Mouse (Mus musculus) embryonic facial prominence, embryonic 15.5 days (tissue): ENCODE data around the gene Pitpnm3. TPM values are rescaled to one million over a fixed set of nuclear protein-coding genes. Genes with fewer than 3 reads are reported as not detected.

Experiments used
- ATAC-seq: fragments of 200-750 bp; cut with Nextera tagmentation; 2 replicates; pipeline ENCODE4 v1.8.0; 2017; ENCODE audit warnings: low read depth, moderate TSS enrichment; ENCODE audit not compliant: insufficient number of reproducible peaks, low FRiP score, low TSS enrichment
- H3K27ac ChIP-seq: fragments of 300-500 bp; sonication (generic); replicated peaks from 2 replicates; pipeline ENCODE4 v1.5.1; 2015; ENCODE audit warnings: mild to moderate bottlenecking, inconsistent platforms
- H3K27me3 ChIP-seq: fragments of 300-500 bp; sonication (generic); 2 replicates; pipeline ENCODE4 v1.6.1; 2015; ENCODE audit warnings: inconsistent platforms
- H3K36me3 ChIP-seq: fragments of 300-500 bp; sonication (generic); 2 replicates; pipeline ENCODE4 v1.6.1; 2015; ENCODE audit warnings: mild to moderate bottlenecking, inconsistent platforms
- H3K4me1 ChIP-seq: fragments of 300-500 bp; sonication (generic); 2 replicates; pipeline ENCODE4 v1.6.1; 2015; ENCODE audit warnings: inconsistent platforms
- H3K4me2 ChIP-seq: fragments of 300-500 bp; sonication (generic); replicated peaks from 2 replicates; pipeline ENCODE4 v1.6.1; 2015; ENCODE audit warnings: mild to moderate bottlenecking, inconsistent platforms
- H3K4me3 ChIP-seq: fragments of 300-500 bp; sonication (generic); replicated peaks from 2 replicates; pipeline ENCODE4 v1.5.1; 2015; ENCODE audit warnings: mild to moderate bottlenecking, inconsistent platforms
- H3K9ac ChIP-seq: fragments of 300-500 bp; sonication (generic); 2 replicates; pipeline ENCODE4 v1.6.1; 2015; ENCODE audit warnings: inconsistent platforms
- H3K9me3 ChIP-seq: fragments of 300-500 bp; sonication (generic); replicated peaks from 2 replicates; pipeline ENCODE4 v1.6.1; 2016; ENCODE audit warnings: inconsistent platforms
- WGBS: fragments of 180-500 bp; shearing (Covaris S2); methylation state at CpG from one replicate; pipeline ENCODE4 v1.1.7; 2015; 5-methylcytosine and 5-hydroxymethylcytosine counted together
- polyA plus RNA-seq: library from polyadenylated mRNA; unstranded; fragments of >200 nt; fragmentation: Nextera tagmentation; extraction: Ambion mirVana; gene quantifications from 2 replicates; pipeline ENCODE4 v1.2.1, GENCODE M21; 2015

The Pitpnm3 gene
- polyA plus RNA-seq, 1 experiment from 2014 or later = 2.0 TPM

DNA sequence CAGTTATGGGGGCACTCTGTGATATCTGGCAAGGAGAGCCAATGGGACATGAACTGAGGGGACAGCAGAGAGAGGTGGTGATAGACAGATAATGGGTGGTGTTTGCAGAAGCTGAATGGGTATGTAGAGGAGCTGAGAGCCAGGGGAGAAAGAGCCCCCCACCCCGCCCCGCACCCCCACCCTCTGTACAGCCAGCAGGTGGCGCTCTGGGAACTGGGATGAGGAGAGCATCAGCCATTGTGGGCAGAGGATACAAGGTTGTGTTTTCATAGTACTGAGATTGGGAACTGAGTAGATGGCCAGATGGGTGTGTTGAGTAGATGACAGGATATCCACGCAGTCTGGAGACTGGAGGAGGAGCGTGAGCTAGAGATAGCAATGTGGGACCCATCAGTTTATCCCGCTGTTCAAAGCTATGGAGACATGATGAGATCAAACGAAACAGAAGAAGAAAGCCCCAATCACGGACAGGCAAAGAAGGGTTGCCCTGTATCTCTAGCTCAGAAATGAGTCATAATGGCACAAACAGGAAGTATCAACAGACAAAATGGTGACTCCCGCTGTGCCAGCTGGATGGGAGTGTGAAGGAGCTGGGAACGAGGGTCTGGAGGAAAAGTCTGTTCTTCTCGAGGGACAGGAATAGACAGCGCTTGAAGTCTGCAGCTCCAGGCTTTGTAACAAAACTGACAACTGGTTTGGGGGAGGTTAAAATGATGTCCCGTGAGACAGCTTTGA lies 118.9 kb downstream of the Pitpnm3 start:
- Histone ChIP-seq H3K9me3 (no peaks in the 10 kb centered on the region), H3K4me2 (no peak overlapping the region), H3K4me1 (peaks cover 5% of the 10 kb centered on the region), H3K27me3 (no peaks in the 10 kb centered on the region), H3K36me3 (no peaks in the 10 kb centered on the region), H3K4me3 (no peak overlapping the region), H3K27ac (no peak overlapping the region), H3K9ac (no peak overlapping the region)
- no peak for ATAC-seq
- 76% methylated on average over 13 of the region's 13 CpGs for WGBS

DNA sequence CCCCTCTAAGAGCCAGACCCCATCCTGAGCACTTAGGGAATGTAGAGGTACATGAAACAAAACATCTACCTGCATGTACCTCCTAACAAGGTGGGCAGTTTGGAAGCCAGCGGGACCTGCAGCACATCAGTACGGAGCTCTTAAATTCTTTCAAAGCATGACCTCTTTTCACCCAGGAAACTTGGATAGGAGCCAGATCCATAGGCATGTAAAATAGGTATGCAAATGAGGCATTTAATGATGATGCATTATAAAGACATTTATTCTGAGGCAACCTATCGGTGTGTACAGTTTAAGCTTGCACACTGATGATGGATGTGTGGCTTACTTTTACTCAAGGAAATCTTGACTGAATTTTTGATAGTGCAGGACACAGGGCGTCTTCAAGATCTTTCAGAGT lies 120.9 kb downstream of the Pitpnm3 start:
- Histone ChIP-seq H3K27ac (no peak overlapping the region), H3K27me3 (no peaks in the 10 kb centered on the region), H3K9ac (no peak overlapping the region), H3K4me3 (no peak overlapping the region), H3K4me2 (no peak overlapping the region), H3K4me1 (peaks cover 20% of the 10 kb centered on the region), H3K36me3 (no peaks in the 10 kb centered on the region), H3K9me3 (no peaks in the 10 kb centered on the region)
- 59% methylated on average over 4 of the region's 4 CpGs for WGBS
- no peak for ATAC-seq

DNA sequence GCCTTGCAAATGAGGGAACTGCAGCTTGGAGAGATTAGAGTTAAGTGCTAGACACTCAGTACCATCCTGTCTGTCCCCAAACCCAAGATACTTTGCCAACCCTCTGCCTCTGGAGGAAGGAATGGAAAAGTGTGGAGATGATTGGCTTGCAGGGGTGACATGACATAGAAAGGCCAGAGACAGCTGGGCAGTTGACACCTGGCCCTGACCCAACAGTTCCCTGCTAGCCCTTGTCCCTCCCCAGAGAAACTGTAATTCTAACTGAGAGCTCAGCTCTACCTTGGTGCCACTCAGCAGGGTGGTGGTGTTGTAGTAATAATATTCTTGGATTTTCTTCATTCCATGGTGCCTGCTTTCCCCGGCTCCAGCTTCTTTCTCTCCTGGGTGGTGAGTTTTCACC lies 123.6 kb downstream of the Pitpnm3 start:
- Histone ChIP-seq H3K9me3 (no peaks in the 10 kb centered on the region), H3K36me3 (no peaks in the 10 kb centered on the region), H3K4me2 (no peak overlapping the region), H3K27me3 (no peaks in the 10 kb centered on the region), H3K27ac (no peak overlapping the region), H3K4me3 (no peak overlapping the region), H3K9ac (no peak overlapping the region), H3K4me1 (peaks cover 20% of the 10 kb centered on the region)
- 37% methylated on average over 1 of the region's 1 CpGs for WGBS
- no peak for ATAC-seq

DNA sequence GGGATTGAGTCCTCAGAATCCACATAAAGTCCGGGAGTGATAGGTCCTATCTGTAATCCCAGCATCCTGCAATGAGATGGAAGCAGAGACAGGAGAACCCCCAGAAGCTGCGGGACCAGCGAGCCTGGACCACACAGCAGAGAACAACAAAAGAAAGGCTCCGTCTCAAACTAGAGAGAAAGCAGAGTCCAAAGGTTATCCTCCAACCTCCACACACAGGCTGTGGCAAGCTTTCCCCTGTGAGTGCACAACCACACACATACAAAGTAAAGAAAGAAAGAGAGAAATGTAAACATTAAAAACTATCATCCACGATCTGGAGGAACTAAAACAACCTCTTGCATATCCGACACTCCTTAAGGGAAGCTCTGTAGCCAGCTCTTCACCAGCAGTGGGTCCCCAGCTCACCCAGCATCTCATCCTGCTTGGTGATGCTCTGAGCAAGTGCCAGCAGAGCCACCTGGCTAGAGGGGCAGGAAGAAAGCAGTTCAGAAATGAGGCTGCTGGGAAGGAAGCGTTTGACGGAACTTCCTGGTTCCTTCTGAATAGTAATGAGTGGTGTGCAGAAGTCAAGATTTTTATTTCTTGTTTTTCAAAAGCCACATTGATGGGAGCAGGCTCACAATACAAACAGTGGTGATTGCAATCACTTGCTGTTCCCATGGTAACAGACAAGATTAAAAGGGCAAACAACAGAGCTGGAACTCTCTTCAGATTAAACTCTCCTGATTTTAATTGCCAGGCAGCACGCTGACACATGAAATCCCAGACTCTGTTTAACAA lies 124.4 kb downstream of the Pitpnm3 start:
- no peak overlapping the region for H3K4me3 ChIP-seq
- no peak overlapping the region for H3K4me2 ChIP-seq
- H3K27ac ChIP-seq = no peak overlapping the region
- no peak for ATAC-seq
- no peak overlapping the region for H3K9ac ChIP-seq
- 40% methylated on average over 9 of the region's 9 CpGs for WGBS
- peaks cover 20% of the 10 kb centered on the region for H3K4me1 ChIP-seq
- H3K27me3 ChIP-seq = no peaks in the 10 kb centered on the region
- no peaks in the 10 kb centered on the region for H3K36me3 ChIP-seq
- no peaks in the 10 kb centered on the region for H3K9me3 ChIP-seq

DNA sequence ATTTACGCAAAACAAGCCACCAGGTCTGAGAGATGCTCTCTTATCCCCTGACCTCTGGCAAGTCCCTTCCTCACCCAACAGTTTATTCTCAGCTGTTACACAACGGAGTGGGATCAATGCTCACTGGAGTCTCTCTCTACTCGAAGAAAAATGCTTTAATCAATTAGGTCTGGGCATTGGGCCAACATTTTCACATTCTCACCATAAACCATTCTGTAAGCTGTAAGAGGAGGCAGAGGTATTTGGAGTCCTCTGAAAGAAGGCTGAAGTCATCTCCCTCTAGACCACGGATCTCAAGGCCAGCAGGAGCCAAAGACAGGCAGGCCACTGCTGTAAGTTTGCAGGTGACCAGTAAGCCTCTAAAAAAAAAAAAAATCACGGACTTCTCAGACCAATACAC lies 125.2 kb downstream of the Pitpnm3 start:
- no peak for ATAC-seq
- no peak overlapping the region for H3K9ac ChIP-seq
- no peak overlapping the region for H3K27ac ChIP-seq
- H3K36me3 ChIP-seq = no peaks in the 10 kb centered on the region
- peaks cover 20% of the 10 kb centered on the region for H3K4me1 ChIP-seq
- no peaks in the 10 kb centered on the region for H3K9me3 ChIP-seq
- no peak overlapping the region for H3K4me3 ChIP-seq
- no peak overlapping the region for H3K4me2 ChIP-seq
- WGBS = 24% methylated on average over 5 of the region's 5 CpGs
- no peaks in the 10 kb centered on the region for H3K27me3 ChIP-seq

DNA sequence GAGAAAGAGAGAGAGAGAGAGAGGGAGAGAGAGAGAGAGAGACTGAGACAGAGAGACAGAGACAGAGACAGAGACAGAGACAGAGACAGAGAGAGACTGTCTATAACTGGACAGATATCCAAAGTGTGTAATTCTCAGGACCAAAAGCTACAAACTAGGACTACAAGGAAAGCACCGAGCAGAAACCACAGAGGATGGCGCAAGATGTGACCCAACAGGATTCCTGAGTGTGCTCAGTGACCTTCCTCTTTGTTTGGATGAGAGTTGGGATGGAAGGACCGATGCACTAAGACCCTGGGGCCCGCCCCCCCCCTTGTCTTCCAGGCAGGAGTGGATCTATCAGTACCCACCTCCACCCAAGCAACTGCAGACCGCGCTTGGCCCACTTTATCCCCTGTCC lies 130.0 kb downstream of the Pitpnm3 start:
- Histone ChIP-seq H3K9me3 (no peaks in the 10 kb centered on the region), H3K36me3 (no peaks in the 10 kb centered on the region), H3K27ac (no peak overlapping the region), H3K4me2 (no peak overlapping the region), H3K4me1 (0 out of 2 replicates have a peak, but pooled peaks cover 3% of the 10 kb centered on the region), H3K4me3 (no peak overlapping the region), H3K9ac (no peak overlapping the region), H3K27me3 (no peaks in the 10 kb centered on the region)
- WGBS = 87% methylated on average over 6 of the region's 6 CpGs
- ATAC-seq = no peak

DNA sequence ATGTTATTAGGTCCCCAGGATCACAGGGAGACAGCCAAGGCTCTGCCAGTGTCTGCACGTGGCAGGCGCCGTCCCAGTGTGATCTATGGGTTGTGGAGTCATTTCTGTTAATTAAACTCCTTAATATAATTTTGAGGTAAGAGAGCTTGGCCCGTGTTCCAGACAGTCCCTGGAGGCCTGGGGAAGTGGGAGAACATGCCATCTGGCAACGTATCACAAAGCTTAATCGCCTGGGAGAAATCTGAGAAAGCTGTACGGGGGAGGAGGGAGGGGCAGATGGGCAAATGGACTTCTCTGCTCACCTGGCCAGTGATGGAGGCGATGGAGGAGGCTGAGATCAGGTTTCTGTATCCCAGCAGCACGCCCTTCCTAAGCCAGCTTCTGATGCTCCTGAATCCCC lies 132.4 kb downstream of the Pitpnm3 start:
- Histone ChIP-seq H3K27ac (no peak overlapping the region), H3K36me3 (no peaks in the 10 kb centered on the region), H3K9me3 (no peaks in the 10 kb centered on the region), H3K4me2 (no peak overlapping the region), H3K4me3 (no peak overlapping the region), H3K9ac (no peak overlapping the region), H3K27me3 (no peaks in the 10 kb centered on the region), H3K4me1 (no peaks in the 10 kb centered on the region)
- peak; percentile 43; the same call in 1 of the 2 replicates for ATAC-seq
- 30% methylated on average over 9 of the region's 9 CpGs for WGBS

DNA sequence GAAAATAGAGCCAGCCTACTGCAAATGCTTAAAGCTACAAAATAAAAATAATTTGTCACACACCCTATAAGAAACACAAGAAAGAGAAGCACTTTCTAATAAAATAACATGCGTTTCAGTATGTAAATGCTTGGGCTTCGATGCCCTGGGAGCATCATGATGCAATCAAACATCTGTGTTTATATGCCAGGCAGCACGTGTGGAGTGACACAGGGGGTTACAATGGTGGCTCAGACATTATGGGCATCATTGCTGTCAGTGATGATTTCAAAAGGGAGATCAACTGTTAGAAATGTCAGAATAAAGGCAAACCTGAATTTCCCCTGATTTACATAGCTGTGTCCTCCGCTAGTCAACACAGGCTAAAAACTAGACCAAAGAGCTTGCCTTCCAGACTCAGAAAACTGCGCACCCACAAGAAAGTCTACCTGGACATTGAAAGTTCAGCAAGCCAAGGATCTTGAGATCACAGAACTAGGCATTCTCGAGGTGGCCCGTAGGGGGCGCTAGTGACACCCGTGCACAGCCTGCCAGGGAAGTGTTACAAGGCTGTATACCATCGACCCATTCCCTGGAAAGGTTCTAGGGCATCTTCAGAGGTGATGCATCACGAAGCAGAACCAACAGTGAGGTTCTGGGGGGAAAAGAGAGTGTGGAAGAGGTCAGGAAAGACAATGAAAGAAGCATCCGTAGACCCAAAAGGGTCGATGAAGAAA lies 133.3 kb downstream of the Pitpnm3 start:
- H3K9me3 ChIP-seq = no peaks in the 10 kb centered on the region
- WGBS = 46% methylated on average over 13 of the region's 13 CpGs
- H3K27ac ChIP-seq = no peak overlapping the region
- no peaks in the 10 kb centered on the region for H3K4me1 ChIP-seq
- H3K36me3 ChIP-seq = no peaks in the 10 kb centered on the region
- peaks cover 2% of the 10 kb centered on the region; the same call in 1 of the 2 replicates for H3K27me3 ChIP-seq
- no peak overlapping the region for H3K4me2 ChIP-seq
- H3K9ac ChIP-seq = no peak overlapping the region
- no peak overlapping the region for H3K4me3 ChIP-seq
- ATAC-seq = no peak

DNA sequence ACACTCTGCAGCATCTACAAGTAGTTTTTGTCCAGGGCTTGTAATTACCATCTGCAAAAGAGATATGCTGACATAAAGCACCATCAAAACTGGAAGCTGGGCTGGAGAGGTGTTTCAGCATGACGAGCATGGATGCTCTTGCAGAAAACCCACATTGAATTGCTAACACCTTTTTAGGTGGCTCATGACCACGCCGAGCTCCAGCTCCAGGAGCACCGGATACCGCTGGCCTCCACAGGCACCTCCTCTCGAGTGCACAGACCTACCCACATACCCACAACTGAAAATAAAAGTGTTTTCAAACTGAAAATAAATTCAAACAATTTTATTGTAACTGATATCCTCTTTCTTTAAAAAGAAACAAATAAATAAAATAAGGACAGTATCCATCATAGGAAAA lies 135.4 kb downstream of the Pitpnm3 start:
- 86% methylated on average over 6 of the region's 6 CpGs for WGBS
- ATAC-seq = no peak
- no peak overlapping the region for H3K4me2 ChIP-seq
- H3K9ac ChIP-seq = no peak overlapping the region
- H3K9me3 ChIP-seq = no peaks in the 10 kb centered on the region
- H3K4me1 ChIP-seq = peaks cover 17% of the 10 kb centered on the region
- H3K36me3 ChIP-seq = no peaks in the 10 kb centered on the region
- H3K27ac ChIP-seq = no peak overlapping the region
- peaks cover 3% of the 10 kb centered on the region; the same call in 1 of the 2 replicates for H3K27me3 ChIP-seq
- H3K4me3 ChIP-seq = no peak overlapping the region
